Mouse (Mus musculus) c-Kit-negative CD71-positive TER-119-positive erythroid progenitor cells, embryonic 14.5 days (primary cell): ENCODE measurements around the gene Gpr173.
"Not testable (repeated sequence)": the region's sequence is repeated elsewhere in the genome, so short reads cannot be mapped to it uniquely, and the experiment has no call there.

Experiments used
- DNase-seq: peaks from one replicate; pipeline ENCODE4 v3.0.0-alpha.2; 2013; ENCODE audit warnings: low read depth, low spot score

Gene Gpr173

DNA sequence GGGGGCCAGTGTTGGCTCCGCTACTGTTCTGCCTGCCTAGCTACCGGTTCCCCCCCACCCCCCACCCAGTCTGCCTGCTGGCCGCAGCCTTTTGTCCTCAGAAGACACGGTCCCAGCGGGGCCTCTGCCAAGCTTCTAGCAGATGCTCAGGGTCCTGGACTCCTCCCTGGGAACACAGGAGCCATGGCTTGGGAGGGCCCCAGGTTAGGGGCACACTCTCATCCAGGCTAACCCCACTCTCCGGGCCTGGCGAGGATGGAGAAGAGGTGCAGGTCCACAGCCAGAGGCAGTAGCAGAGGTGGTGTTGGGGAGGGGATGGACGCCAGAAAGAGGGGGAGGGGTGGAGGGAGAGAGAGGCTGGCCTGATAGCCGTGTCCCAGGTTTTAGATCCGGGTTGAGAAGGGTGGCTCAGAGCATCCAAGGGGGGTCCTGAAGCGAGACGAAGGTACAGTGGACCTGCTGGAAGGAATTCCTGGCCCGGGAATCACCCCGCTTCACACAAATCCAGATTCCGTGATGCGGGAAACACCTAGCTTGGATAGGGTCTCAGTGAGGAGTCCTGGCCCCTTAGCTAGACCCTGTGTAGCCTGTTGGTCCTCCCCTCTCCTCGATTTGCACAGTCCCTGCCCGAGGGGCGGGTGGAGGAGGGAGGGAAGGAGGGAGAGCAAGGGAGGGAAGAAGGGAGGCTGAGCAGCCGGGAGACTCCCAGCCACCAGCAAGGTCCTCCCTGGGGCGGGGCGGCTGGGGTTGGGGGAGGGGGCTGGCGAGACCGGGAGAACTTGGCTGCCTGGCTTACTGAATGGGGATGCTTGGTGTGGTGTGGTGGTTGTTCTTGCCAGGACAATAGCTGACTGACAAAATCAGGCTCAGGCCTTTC is at the start of gene Gpr173:
Gene Gpr173, minus strand, starts transcription at position 308 of the 877 bp plus-strand sequence.
- no peak for DNase-seq

DNA sequence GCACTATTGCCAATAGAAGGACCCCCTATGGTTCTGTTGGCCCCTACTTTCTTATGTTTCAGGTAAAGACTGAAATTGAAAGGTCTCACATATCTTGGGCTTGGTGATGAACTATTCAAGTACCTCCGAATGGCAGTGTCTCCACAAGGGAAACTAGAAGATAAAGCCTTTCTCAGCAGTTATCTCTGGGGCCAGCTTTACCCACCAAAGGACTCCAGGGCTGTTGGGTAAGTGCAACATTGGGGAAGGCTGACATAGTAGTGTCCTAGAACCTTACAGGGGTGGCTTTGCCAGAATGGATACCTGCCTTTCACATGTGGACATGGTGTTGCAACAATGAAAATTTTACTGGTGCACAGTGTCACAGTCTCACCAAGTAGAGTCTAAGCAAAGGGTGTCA is 34.7 kb upstream of the Gpr173 start:
- DNase-seq, result no peak

DNA sequence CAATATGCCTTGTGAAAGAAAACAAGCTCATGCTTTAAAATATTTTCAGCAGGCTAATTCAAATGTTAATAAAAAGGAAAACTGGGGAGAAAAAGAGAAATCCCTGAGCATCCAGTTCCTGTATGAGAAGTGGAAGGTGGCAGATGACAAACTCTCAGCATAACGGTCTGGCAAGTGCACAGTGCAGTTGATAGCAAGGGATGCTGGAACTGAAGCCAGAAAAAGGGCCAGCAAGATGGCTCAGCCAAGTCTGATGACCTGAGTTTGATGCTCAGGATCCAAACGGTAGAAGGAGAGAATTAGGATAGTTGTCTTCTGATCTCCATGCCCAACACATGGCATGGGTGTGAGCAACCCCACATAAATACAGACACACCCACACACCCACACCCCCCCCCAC is 31.6 kb upstream of the Gpr173 start:
- no peak for DNase-seq

DNA sequence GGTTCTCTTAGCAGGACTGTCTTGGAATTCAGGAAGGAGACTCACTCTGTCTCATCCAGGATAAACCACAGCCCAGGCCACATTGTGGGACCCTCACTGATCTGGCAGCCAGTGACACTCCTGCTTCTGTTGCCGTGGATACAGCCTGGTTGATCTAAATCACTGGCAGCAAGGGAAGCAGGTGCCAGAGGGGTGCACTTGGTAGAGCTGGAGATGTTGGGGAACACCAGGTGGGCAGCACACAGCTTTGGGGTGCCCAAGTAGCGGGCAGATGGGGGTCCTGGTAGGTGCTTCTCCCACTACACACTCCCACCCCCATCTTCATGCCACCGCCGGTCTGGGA is 479 bp downstream of the Gpr173 start:
- no peak for DNase-seq

DNA sequence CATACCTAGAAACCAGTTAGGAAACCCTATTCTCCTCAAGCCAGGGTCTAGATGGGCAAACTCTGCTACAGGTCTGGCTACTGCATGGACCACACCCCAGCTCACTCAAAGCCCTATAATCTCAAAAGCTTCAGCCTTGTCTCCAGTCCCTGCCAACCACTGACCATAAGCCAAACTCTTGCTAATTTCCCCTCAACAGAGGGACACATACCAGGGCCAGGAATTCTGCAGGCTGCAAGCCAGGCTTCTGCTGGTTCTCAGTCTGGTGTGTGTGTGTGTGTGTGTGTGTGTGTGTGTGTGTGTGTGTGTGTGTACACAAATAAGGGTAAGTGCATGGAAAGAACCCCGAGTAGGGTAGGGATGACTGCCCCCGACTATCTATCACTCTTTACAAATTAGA is 2.1 kb downstream of the Gpr173 start:
- no peak for DNase-seq

DNA sequence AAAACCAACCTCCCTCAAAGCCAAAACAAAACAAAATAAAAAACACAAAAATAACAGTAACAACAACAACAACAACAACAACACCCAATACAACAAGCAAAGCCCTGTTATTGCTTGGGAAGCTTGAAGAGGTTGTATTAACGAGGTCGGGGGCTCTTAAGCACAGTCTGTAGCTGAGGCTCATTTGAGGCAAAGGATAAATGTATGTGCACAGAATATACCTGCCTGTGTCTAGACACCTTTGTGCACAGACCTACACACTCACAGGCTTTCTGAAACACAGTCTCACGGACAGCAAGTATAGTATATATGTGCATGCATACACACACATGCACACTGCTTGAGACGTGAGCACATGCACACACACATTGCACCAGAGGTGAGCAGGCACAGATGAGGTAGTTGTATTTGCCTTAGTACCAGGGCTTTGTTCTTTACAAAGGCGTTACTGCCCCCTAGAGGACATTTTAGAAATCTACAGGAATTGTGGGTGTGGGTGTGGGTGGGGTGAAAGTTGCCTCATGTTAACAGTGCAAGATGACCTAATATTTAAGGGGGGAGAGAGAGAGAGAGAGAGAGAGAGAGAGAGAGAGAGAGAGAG is 15.9 kb downstream of the Gpr173 start:
- DNase-seq, result peak; percentile 47

DNA sequence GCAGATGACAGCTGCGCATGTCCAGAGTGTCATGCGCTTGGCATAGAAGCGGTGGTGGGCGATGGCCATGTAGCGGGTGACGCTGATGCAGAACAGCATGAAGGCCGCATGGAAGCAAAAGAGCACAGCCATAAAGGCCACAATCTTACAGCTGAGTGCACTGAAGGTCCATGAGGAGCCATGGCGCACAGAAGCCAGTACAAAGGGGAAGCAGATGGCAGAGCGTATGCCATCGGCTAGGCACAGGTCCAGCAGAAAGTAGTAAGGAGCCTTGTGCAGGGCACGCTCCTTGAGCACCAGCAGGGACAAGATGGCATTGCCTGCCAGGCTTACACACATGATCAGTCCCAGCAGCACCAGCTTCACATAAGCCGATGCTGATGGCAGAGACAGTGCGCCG is 21.5 kb downstream of the Gpr173 start:
- no peak for DNase-seq

DNA sequence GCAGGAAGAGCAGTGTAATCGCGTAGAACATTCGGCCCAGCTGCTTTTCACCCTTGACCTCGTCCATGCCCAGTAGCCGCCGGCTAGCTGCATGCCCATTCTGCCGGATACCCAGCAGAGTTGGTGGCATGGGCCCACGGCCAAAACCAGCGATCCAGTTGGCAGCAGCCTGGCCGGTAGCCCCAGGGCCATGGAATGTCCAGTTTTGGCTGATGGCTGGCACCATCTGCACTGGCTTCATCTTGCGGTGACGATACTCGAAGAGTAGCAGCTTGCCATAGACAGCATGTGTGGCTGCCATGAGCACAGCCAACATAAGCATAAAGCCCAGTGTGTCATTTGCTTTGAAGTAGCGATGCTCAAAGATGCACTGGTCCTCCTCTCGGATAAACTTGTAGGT is 21.9 kb downstream of the Gpr173 start:
- no peak for DNase-seq

DNA sequence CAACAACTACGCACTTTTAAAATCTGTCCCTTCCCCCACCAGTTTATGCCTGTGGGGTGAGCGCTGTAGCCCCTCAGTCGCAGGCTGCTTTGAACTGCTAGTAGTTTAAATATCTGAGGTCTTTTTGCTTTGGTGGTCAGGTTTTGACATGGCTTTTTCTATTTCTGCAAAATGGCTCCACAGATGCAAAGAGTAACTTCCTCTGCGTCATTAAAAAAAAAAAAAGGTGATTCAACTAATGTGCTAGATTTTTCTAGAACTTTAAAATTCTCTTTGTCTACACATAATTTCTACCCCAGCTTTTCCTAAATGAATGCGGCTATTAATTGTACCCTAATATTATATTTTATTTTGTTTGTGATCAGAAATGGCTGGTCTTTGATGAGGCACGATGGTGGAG is 25.6 kb downstream of the Gpr173 start:
- DNase-seq, result no peak

DNA sequence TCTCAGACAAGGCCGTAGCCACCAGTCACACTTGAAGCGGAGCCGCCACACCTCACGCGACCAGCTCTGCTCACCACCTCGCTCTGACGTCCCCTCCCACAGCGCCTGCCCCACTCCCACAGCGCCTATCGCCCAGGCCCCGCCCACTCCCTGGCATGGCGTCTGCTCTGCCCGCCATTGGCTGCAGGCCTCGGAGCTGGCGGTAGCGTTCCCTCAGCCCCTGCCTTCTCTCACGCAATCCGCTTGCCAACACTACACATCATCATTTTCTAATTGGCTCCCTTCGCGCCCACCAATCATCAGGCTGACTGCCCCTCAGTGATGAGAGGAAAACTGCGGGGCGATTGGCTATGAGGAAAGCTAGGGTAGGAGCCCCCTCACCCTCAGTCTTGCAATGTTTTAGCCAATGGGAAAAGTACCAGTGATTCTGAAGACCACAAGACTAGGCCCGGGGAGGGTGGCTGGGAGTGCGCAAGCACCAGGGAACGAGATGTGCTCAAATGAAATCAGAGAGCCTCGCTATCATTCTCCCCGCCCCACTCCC is 26.1 kb downstream of the Gpr173 start, which contains the start of gene Tspyl2:
Gene Tspyl2, minus strand, starts transcription at position 68 of the 544 bp plus-strand sequence.
- DNase-seq, result peak; percentile 55

DNA sequence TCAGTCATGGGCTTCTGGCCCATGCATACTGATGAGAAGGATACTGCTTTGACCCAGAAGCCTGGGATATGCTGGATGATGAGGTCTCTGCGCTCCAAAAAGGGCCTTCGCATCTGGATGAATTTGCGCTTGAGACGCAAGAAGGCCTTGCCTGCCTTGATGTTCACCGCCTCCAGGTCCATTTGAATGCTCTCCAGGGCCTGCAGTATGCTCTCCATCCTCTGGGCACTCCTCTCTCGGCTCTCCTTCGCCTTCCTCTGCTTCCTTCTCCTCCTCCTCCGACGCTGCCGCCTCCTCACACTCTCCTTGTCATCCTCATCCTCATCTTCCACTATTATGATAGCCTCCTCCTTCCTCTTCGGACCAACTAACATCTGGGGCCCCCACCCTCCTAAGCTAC is 27.0 kb downstream of the Gpr173 start:
- DNase-seq, result no peak

DNA sequence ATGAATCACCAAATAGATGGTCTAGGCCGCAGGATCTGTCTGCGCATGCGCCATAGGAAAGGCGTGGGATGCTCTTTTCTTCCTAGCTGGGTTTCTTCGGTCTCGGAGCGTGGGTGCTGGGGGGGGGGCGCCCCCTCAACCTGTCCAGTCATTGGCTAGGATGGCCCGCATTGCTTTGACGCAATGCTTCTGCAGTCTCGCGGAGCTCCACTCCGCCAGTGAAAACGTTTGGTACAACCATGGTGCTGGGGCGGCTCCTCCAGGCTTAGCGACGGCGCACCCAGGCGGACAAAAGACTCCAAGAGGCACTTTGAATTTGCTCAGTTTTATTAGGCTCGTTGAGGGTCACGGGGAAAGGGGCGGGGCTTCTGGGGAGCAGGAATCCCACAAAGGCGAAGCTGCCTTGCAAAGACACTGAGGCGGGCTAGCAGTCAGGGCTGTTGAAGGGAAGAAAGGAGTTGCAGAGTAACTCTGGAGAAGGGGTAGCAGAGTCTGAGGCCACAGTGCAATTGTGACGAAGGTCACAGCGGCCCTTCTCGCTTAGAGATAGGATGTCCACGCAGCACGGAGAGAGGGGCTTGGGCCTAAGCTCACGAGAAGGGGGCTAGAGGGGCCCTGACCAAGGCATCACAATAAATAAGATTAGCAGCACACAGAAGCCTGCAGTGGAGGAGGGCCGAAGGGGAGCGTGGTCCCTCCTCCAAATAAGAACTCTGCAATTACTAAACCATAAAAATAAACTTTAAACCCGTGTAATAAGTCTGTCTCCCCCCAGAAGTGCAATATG is 31.8 kb downstream of the Gpr173 start:
- peak; percentile 33 for DNase-seq

DNA sequence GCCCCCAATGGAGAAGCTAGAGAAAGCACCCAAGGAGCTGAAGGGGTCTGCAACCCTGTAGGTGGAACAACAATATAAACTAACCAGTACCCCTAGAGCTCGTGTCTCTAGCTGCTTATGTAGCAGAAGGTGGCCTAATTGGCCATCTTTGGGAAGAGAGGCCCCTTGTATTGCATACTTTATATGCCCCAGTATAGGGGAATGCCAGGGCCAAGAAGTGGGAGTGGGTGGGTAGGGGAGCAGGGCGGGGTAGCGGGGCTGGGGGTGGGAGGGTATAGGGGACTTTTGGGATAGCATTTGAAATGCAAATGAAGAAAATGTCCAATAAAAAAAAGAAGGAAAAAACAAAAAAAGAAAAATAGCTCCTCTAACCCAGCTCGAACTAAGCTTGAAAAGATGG is 32.4 kb downstream of the Gpr173 start:
- not testable (repeated sequence) for DNase-seq

DNA sequence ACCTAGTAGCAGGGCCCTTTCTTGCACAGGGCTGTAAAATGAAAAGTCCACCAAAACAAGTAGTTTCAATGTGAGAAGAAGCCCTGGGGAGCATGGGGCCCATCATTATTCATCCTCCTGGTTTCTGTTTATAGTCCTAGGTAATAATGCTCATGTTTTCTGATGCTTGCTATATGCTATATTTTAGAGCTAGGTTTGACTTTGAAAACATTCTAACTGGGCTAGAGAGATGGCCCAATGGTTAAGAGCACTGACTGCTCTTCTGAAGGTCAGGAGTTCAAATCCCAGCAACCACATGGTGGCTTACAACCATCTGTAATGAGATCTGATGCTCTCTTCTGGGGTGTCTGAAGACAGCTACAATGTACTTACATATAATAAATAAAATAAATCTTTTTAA is 39.1 kb downstream of the Gpr173 start:
- DNase-seq, result not testable (repeated sequence)

DNA sequence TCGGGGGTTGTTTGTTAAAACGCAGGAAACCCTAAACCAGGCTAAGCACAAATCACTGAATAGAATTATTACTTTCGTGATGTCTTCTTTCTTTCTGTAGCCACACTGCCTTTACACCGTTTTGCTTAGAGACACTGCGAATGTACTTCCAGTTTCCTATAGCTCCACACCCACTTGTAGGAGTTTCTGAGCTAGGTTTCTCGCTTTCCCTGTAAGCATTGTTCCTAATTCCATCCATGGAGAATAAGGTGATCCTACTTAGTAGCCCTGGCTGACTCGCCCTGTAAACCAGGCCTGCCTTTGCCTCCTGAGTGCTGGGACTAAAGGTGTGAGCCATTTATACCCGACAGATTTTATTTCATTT is 40.8 kb downstream of the Gpr173 start:
- no peak for DNase-seq

DNA sequence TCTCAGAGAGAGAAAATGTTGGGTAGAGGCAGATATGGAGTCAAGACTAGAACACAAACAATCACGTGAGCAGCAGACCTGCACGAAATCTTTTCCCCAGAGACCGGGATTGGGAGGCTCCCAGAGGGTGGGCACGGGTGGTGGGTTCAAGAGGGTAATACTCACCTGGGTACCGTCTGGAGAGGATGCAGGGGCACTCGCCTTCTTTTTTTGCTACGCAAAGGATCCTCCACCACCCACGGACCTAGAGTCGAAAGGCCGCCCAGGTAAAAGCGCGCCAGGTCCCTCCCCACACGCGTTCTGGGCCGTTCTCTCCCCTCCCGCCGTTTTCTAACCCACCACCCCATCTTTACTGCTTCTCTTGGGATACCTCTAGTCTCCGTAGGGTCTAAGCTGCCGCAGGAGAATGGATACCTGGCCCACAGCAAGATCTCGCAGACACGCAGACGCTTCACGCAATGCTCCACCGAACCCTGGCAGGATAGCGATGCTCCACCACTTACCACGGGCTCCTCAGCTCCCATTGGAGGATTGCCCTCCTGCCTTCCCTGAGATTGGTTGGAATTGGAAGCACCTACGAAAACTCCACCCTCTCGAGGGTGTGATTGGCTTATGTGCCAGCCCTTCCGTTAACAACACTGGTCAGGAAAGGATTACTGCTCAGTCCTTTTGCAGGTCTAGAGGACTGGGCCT is 41.4 kb downstream of the Gpr173 start, which contains the start of gene Kantr:
Gene Kantr, minus strand, starts transcription at position 500 of the 693 bp plus-strand sequence.
- peak; percentile 71 for DNase-seq

DNA sequence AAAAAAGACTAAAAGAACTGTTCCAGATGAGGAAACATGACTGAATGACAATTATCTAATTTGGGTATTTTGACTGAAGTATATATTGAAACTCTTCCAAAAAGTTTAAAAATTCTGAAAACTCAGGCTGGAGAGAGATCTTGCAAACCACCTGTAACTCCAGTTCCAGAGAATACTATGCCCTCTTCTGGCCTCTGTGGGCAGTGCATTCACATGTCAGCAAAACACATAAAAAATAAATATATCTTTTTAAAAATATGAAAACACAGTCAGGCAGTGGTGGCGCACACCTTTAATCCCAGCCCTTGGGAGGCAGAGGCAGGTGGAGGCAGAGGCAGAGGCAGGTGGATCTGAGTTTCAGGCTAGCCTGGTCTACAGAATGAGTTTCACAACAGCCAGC is 44.9 kb downstream of the Gpr173 start:
- no peak for DNase-seq

DNA sequence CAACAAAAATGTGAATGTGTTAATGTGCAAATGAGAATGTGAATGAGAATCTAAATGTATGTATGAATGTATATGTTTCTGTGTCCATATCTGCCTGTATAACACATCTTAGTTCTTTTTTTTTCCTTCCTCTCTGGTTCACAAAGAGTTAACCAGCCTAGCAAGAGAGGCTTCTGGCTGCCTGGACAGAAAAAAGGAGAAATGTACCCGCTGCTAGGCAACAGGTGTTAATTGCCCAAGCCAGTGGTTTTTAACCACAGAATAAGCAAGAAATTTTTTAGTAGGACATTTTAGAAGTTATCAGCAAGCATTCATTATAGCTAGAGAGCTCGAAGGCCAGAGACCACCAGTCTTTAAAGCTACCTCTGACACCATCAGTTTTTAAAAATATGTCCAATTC is 45.7 kb downstream of the Gpr173 start:
- DNase-seq, result no peak

DNA sequence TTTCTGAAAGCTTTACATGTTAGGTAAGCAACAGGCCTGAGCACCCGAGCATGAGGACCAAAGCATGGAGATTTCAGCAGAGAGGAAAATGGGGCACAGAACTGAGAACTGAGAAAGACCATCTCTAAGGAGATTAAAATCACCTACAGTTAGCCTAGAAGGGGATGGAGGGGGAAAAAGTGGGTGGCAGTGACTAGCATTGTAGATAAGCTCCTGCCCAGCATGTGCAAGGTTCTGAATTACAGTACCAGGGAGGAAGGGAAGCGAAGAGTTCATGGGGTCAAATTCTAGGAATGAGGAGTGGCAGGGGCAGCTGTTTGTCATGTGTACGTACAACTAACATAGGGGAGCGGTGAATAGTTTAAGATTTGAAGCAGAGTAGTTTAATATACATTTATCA is 48.0 kb downstream of the Gpr173 start:
- no peak for DNase-seq

DNA sequence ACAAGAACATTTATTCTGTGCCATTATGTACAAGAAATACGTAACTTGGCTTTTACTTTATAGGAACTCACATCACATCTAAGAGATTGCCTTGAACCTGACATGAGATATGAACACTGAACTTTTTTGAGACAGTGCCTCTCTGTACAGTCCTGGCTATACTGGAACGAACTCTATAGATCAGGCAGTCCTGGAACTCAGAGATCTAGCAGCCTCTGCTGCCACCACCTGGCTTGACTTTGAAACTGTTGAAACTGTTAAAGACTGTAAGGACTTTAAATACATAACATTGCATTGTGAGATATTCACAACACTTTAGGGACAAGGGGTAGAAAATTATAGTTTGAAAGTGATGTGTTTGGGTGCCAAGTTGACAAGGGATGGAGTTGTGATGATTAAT is 60.6 kb downstream of the Gpr173 start:
- peak; percentile 63 for DNase-seq

DNA sequence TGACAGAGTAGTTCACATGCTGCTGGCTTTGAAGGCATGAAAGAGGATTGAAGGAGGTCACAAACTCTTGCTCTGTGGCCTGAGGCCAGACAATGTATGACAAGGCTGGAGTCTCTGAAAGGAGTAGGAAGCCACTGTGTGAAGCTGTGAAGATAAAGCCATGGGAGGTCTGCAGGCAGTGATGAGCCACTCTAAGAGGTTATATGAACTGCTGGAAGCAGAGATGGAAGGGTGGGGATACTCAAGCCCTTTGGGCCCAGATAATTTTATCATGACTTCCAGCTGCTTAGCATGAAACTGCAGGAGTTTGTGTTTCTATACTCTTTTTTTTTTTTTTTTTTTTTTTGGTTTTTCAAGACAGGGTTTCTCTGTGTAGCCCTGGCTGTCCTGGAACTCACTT is 61.1 kb downstream of the Gpr173 start:
- peak; percentile 65 for DNase-seq

DNA sequence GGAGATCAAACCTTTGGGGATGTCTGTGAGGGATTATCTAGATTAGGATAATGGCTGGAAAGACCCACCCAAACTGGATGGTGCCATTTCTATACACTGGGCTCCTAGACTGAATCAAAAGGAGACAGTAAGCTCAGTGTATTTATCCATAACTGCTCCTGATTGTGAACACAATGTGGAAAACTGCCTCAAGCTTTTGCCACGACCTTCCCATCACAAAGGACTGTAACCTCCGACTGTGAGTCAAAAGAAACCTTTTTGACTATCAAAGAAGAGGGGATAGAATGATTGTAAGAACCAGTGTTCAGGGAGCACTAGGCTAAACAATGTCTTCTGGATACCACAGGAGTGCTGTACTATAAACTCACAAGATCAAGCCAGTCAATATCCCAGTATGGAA is 62.3 kb downstream of the Gpr173 start:
- DNase-seq, result no peak
